7 mouse cellular contexts compared by ENCODE assay signal in the genomic region with DNA sequence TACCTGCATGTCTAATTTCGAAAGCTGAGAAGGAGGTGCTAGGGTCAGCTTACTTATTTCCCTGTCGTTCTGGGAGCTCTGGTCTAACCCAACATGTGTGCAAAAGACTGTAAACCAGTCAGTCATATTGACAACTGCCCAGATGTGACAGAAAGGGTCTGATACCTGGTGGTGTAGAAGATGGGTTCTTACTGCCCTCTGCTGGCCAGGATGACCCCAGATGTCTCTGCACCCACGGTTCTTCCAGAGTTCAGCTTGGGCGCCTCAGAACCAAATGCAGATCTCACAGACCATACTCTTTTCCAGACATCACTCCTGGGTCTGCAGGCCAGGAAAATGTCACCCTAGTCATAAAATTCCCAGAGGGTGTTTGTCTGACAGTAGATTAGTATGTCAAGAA. TPM values are rescaled to one million over a fixed set of nuclear protein-coding genes. Genes with fewer than 3 reads are reported as not detected.
DNase-seq lines count a peak whose midpoint lies in the region.

No protein-coding gene starts in this region.

- peak; percentile 7 for DNase-seq in right cerebral cortex, adult 18-20 months
- no peak for DNase-seq in right cerebral cortex, postnatal 10 days (ENCODE audit: low spot score in 2 of 2)
- DNase-seq in adrenal gland, adult 18-20 months (ENCODE audit: low spot score in 2 of 2) = peak; percentile 67 to 73
- peak; percentile 47 for DNase-seq in heart, adult 8-10 months (ENCODE audit: low spot score)
- DNase-seq in kidney, postnatal 4 days = peak; percentile 74 to 82
- peak; percentile 63 for DNase-seq in retina, embryonic 14.5 days (ENCODE audit: low spot score)
- no peak for DNase-seq in cerebellum, adult 11 months

RNA-seq across cellular contexts. Expression of a gene that starts 51.9 kb away (rescaled TPM):
- total RNA-seq in adrenal gland, adult 18-20 months (2021) = 1,000 to 10,000 TPM in 1 of 2 experiments, 100 to 1,000 TPM in 1; 440 to 1,090 TPM
- 10 to 100 TPM; 12.8 to 28.0 (median 19.8) TPM for total RNA-seq in heart, adult 8-10 months (2022)

Comparison
In these comparisons a context has a peak if more than half of its experiments do, and no peak if none do; other contexts are left out.
1. DNase-seq: peak in right cerebral cortex, adult 18-20 months (single experiment), adrenal gland, adult 18-20 months (2 of 2), heart, adult 8-10 months (single experiment), kidney, postnatal 4 days (2 of 2) and retina, embryonic 14.5 days (single experiment); none in right cerebral cortex, postnatal 10 days (0 of 2) and cerebellum, adult 11 months (single experiment).
2. RNA of a gene that starts 51.9 kb away (total RNA-seq): 440 to 1,090 TPM in adrenal gland, adult 18-20 months; 12.8 to 28.0 TPM in heart, adult 8-10 months; every median in the first group is over 10 times any median in the second.